Mouse (Mus musculus): ENCODE data around the gene Sema3e. TPM values are rescaled to one million over a fixed set of nuclear protein-coding genes. Genes with fewer than 3 reads are reported as not detected.

The Sema3e gene
- polyA plus RNA-seq, 1 experiment from 2014 or later: 1.3 TPM

DNA sequence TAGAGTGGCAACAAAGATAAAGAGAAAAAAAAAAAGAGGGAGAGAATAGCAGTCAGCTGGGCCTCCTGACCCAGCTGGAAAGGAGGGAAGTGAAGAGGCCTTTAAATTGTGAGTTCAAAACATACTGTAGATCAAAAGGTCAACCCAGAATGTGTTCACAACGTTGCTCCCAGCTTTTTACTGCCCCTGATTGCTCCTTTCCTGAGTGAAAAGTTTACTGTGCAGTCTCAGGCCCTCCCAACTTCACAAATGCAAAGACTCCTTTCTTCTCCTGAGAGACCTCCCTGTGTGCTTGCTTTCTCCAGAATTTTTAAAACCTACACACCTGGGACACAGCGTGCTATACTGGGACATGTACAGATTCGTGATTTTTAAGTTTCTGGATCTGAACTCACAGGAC lies 8.2 kb downstream of the Sema3e start:
- no peaks in the 10 kb centered on the region for H3K36me3 ChIP-seq
- H3K9me3 ChIP-seq: no peaks in the 10 kb centered on the region
- H3K27me3 ChIP-seq (ENCODE audit: insufficient read depth, poor library complexity, severe bottlenecking): no peaks in the 10 kb centered on the region
- no peak overlapping the region for H3K27ac ChIP-seq
- no peaks in the 10 kb centered on the region; the same call in 1 of the 2 replicates for H3K4me1 ChIP-seq
- WGBS: 43% methylated on average over 3 of the region's 3 CpGs
- no peak for DNase-seq (ENCODE audit: low spot score)
- H3K4me3 ChIP-seq: no peak overlapping the region

DNA sequence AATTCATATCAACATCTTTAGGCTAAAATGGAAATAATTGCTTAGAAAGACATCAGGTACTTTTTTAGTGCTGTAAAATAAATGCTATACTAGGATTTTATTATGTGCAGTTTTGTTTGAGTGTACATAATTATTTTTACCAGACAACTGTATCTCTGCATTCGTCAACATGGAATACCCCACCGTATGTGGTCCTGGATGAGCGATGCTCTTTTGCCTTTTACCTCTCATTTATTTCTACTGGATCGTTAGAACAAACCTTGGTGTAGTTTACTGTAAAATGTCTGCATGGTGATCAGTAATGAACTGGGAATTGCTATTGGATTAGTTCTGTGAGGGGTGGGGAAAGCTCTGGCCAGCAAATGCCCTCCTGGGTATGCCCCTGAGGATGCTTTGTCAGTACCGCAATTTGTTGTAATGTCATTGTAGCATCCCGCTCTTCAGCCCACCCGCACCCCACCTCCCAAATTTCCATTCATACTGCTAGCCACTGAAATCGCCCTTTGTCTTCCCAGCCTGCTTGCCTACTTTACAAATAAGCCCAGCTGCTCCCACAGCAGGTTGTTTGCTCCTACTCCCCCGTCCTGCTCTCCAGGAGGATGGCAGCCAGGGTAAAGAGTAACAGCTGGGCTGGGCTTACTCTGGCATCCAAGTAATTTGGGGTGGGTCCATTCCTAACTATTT lies 13.9 kb downstream of the Sema3e start:
- Histone ChIP-seq H3K4me3 (no peak overlapping the region), H3K27me3 (ENCODE audit: insufficient read depth, poor library complexity, severe bottlenecking) (no peaks in the 10 kb centered on the region), H3K9me3 (no peaks in the 10 kb centered on the region), H3K4me1 (no peaks in the 10 kb centered on the region), H3K27ac (no peak overlapping the region), H3K36me3 (no peaks in the 10 kb centered on the region)
- 28% methylated on average over 9 of the region's 9 CpGs for WGBS
- no peak for DNase-seq (ENCODE audit: low spot score)

DNA sequence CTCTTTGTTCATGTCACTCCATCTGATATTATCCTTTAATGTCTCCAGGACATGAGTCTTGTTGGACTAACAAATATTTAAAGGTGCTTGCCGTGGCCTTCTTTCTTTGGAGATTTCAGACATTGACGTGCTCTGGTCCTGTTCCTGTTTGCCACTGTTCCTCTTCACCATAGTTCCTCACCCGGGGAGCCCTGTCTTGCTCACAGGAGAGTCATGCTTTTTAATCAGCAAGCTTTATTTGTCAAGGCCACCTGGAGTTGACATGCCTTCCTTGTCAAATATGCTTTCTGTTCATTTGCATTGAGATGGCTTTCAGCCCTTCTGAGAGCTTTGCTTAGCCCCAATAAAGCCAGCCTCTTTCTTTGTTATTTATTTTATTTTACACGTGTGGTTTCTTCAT lies 15.1 kb downstream of the Sema3e start:
- no peaks in the 10 kb centered on the region for H3K4me1 ChIP-seq
- H3K27ac ChIP-seq: no peak overlapping the region
- no peaks in the 10 kb centered on the region for H3K36me3 ChIP-seq
- no peak overlapping the region for H3K4me3 ChIP-seq
- no peaks in the 10 kb centered on the region for H3K9me3 ChIP-seq
- no peak for DNase-seq (ENCODE audit: low spot score)
- 37% methylated on average over 4 of the region's 4 CpGs for WGBS
- H3K27me3 ChIP-seq (ENCODE audit: insufficient read depth, poor library complexity, severe bottlenecking): no peaks in the 10 kb centered on the region

DNA sequence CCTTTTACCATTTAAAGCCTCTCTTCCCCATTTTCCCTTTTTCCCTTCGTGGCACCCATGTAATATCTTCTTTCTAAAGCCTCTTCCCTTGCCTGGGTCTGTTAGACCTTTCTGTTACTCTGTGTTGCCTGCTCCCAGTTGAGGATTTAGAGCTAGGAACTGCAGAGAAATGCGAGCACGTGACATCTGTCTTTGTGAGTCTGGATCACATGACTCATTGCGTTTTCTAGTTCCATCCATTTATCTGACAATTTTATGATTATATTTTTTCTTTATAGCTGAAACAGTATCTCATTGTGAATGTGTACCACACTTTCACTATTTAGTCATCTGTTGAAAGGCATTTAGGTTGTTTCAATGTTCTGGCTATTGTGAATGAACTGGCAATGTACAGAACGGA lies 18.0 kb downstream of the Sema3e start:
- no peaks in the 10 kb centered on the region for H3K27me3 ChIP-seq (ENCODE audit: insufficient read depth, poor library complexity, severe bottlenecking)
- H3K9me3 ChIP-seq: no peaks in the 10 kb centered on the region
- H3K4me1 ChIP-seq: no peaks in the 10 kb centered on the region
- no peak overlapping the region for H3K27ac ChIP-seq
- no peaks in the 10 kb centered on the region for H3K36me3 ChIP-seq
- DNase-seq (ENCODE audit: low spot score): no peak
- H3K4me3 ChIP-seq: no peak overlapping the region
- WGBS: 83% methylated on average over 5 of the region's 5 CpGs

DNA sequence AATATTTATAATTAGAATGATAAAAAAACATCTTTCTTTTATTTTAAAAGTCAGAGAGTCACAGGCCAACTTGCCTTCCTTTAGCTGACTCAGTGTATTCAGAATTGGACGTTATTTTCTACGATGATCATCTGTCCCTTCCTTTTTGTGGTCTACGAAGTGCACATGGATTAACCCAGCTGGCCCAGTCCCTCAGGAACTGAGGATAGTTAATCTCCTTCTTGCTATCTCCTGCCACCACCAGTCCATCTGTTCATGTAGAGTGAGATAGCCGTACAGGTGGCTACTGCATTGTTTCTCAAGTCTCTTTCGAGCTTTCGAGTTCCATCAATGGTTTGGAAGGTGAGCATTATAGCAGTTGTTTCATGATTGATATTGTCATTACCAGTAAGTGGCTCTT lies 18.9 kb downstream of the Sema3e start:
- H3K4me1 ChIP-seq: no peaks in the 10 kb centered on the region
- WGBS: 85% methylated on average over 6 of the region's 6 CpGs
- no peaks in the 10 kb centered on the region for H3K36me3 ChIP-seq
- H3K27me3 ChIP-seq (ENCODE audit: insufficient read depth, poor library complexity, severe bottlenecking): no peaks in the 10 kb centered on the region
- no peaks in the 10 kb centered on the region for H3K9me3 ChIP-seq
- DNase-seq (ENCODE audit: low spot score): no peak
- no peak overlapping the region for H3K27ac ChIP-seq
- H3K4me3 ChIP-seq: no peak overlapping the region

DNA sequence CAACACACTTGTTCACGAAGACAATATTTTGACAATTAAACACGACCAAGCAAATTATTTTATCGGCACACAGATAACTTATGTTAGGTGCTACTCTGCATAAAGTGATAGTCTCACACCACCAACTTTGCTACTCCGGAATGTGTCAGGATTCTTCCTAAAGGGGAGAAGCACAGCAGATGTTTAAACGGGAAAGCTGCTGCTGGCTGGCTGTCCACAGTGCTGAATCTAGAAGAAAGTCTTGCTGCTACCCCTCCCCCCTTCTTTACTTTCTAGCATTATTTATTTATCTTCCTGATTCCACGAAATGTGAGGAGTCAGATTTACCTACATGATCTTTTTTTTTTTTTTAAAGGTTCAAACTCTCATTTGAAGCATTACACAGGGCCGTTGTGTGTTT lies 23.6 kb downstream of the Sema3e start:
- DNase-seq (ENCODE audit: low spot score): no peak
- no peaks in the 10 kb centered on the region for H3K27me3 ChIP-seq (ENCODE audit: insufficient read depth, poor library complexity, severe bottlenecking)
- no peaks in the 10 kb centered on the region for H3K9me3 ChIP-seq
- H3K27ac ChIP-seq: no peak overlapping the region
- no peaks in the 10 kb centered on the region for H3K36me3 ChIP-seq
- H3K4me3 ChIP-seq: no peak overlapping the region
- 33% methylated on average over 7 of the region's 7 CpGs for WGBS
- H3K4me1 ChIP-seq: no peaks in the 10 kb centered on the region

DNA sequence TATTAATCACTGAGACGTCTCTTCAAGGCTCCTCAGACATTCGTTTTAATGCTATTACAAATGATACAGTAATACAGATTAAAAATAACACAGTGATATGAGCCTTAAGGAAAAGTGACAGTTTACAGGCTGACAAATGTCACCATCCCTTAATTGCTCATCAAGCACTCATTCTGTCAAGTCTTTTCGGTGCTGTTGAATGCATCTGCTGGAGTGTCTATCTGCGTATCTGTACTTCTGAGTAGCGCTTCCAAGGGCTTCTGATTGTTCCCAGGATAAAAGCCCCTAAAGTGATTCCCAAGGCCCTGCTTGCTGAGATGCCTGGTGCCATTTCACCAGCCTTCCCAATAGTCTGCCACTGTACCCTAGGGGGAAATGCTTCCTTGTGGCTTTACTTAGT lies 29.4 kb downstream of the Sema3e start:
- DNase-seq (ENCODE audit: low spot score): no peak
- WGBS: 68% methylated on average over 5 of the region's 5 CpGs

DNA sequence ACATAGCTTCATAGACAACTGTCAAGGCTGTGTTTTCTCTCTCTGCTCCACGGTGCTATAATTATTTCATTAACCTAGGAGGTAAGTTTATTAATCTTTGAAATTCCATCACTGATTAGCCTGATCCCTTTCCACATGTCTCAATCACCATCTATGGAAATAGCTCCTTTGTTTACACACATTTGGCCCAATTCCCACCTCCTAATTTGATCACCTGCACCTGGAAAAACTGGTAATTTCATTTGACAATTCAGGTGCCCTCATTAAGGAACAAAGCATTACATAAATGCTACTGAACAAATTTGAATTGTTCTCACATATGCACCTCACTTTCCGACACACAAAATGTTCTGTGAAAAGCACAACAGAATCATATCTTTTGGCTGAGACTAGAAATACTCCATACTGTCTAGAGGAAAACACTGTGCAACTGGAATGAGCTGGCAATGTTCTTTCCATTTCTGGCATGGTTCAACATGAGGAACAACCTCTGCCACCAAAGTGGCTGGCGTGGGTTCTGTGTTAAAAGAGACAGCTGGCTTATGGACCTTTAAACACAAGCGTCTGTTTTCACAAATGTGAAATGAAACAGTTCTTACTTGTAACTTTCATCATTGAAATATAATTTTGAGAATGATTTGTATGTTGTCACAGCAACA lies 34.9 kb downstream of the Sema3e start:
- Histone ChIP-seq H3K36me3 (no peaks in the 10 kb centered on the region), H3K4me3 (no peak overlapping the region), H3K9me3 (no peaks in the 10 kb centered on the region), H3K27ac (no peak overlapping the region), H3K27me3 (ENCODE audit: insufficient read depth, poor library complexity, severe bottlenecking) (no peaks in the 10 kb centered on the region), H3K4me1 (no peaks in the 10 kb centered on the region)
- no peak for DNase-seq (ENCODE audit: low spot score)
- WGBS: 80% methylated on average over 4 of the region's 4 CpGs

More for the DNA sequence above, 29.4 kb downstream of the Sema3e start:
- Histone ChIP-seq H3K36me3 (no peaks in the 10 kb centered on the region), H3K27me3 (ENCODE audit: insufficient read depth, poor library complexity, severe bottlenecking) (no peaks in the 10 kb centered on the region), H3K27ac (no peak overlapping the region), H3K4me1 (no peaks in the 10 kb centered on the region), H3K4me3 (no peak overlapping the region), H3K9me3 (no peaks in the 10 kb centered on the region)

DNA sequence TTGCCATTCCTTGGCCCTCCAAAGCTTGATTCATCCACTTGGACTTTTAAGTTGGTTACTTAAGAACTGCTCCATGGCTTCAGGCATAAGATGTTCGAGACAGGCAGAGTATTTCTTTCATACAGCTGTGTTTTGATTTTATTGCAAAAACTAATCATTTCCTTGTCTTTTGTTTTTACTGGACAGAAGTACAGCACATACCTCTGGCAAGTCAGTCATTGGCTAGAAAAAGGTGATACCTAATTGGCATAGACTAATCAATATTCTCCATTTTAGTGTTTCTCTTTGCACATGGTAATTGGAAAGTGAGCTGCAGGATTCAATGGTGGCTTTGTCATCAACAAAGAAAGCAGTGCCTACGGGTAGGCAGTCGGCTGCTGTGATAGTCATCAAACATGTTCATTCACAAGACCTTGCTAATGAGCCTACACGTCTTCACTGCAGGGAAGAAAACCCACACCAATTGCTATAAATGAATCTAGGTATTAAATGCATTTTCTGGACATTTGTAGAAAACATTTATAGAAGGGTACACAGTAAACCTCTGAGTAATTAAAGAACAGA lies 37.9 kb downstream of the Sema3e start:
- 71% methylated on average over 4 of the region's 4 CpGs for WGBS
- H3K27ac ChIP-seq: no peak overlapping the region
- no peaks in the 10 kb centered on the region for H3K9me3 ChIP-seq
- no peak for DNase-seq (ENCODE audit: low spot score)
- H3K27me3 ChIP-seq (ENCODE audit: insufficient read depth, poor library complexity, severe bottlenecking): no peaks in the 10 kb centered on the region
- no peaks in the 10 kb centered on the region for H3K36me3 ChIP-seq
- H3K4me1 ChIP-seq: no peaks in the 10 kb centered on the region
- no peak overlapping the region for H3K4me3 ChIP-seq

DNA sequence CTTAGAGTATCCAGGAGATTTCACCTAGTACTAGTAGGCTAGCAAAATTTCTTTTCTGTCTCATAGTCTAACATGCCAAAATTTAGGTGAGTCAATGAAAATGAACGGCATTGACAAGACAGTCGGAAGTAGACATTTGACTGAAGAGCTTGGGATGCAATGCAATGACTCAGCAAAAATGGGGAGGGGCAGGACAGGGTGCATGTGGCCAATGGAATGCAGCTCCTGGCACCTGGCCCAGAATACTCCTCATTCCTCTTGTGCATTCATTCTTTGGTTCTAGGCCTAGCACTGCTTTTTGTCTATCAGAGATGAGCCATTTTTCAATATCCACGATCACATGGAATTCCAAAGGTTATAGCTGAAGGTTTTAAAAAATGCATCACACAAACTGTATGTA lies 48.1 kb downstream of the Sema3e start:
- peak; percentile 75 for DNase-seq (ENCODE audit: low spot score)
- WGBS: 81% methylated on average over 3 of the region's 3 CpGs

DNA sequence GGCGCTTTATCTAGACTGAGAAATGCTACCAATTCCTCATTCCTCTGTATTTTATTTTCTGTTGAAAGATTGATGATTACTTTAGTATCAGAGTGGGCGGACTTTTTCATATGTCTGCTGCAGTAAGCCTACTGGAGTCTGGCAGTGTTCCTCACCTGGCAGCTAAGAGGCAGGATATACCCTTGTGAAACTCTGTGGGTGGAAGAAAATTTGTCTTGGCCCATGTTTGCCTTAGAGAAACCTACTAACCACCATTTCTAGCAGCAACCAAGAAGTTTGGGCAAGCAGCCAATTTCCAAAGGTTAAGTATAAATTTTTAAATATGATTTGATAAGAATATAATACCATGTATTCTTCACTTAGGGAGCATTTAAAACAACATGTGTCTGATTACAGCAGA lies 63.0 kb downstream of the Sema3e start:
- Histone ChIP-seq H3K36me3 (no peaks in the 10 kb centered on the region), H3K9me3 (no peaks in the 10 kb centered on the region), H3K4me1 (0 out of 2 replicates have a peak, but pooled peaks cover 3% of the 10 kb centered on the region), H3K4me3 (no peak overlapping the region), H3K27me3 (ENCODE audit: insufficient read depth, poor library complexity, severe bottlenecking) (no peaks in the 10 kb centered on the region), H3K27ac (no peak overlapping the region)
- WGBS: 70% methylated on average over 2 of the region's 2 CpGs
- no peak for DNase-seq (ENCODE audit: low spot score)

More for the DNA sequence above, 48.1 kb downstream of the Sema3e start:
- Histone ChIP-seq H3K4me1 (no peaks in the 10 kb centered on the region), H3K27me3 (ENCODE audit: insufficient read depth, poor library complexity, severe bottlenecking) (no peaks in the 10 kb centered on the region), H3K36me3 (no peaks in the 10 kb centered on the region), H3K9me3 (no peaks in the 10 kb centered on the region), H3K27ac (no peak overlapping the region), H3K4me3 (no peak overlapping the region)

DNA sequence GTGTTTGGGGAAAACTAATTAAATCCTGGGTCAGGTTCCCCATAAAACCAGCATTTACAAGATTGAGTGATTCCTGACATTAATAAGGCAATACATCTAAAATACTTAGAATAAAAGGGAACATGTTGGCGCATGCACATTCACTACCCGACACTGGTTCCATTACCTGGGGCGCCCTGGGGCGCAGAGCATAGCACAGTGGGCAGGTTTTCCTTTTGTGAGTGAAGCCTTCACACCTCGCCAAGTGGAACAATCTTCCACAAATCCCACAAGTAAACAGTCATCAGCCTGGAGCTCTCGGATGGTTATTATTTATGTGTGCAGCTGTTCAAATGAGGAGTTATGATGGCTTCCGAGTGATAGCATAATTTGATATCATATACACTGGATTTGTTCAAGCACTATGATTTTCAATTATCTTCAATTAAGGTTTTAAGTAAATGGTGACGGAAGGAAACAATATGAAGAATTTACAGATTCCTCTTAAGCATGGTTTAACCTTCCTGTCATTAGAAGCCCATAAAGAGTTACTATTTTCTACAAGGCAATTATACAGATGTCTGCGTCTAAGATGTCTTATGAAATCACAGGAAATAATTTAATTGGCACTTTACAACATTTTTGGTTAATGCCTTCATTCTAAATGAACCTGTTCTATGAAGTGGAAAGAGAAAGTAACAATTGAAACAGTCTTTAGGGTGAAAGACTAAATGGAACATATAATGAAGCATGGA lies 65.0 kb downstream of the Sema3e start:
- 87% methylated on average over 9 of the region's 9 CpGs for WGBS
- no peak for DNase-seq (ENCODE audit: low spot score)
- no peak overlapping the region for H3K27ac ChIP-seq
- H3K9me3 ChIP-seq: no peaks in the 10 kb centered on the region
- H3K4me3 ChIP-seq: no peak overlapping the region
- 0 out of 2 replicates have a peak, but pooled peaks cover 3% of the 10 kb centered on the region for H3K4me1 ChIP-seq
- no peaks in the 10 kb centered on the region for H3K36me3 ChIP-seq
- no peaks in the 10 kb centered on the region for H3K27me3 ChIP-seq (ENCODE audit: insufficient read depth, poor library complexity, severe bottlenecking)

DNA sequence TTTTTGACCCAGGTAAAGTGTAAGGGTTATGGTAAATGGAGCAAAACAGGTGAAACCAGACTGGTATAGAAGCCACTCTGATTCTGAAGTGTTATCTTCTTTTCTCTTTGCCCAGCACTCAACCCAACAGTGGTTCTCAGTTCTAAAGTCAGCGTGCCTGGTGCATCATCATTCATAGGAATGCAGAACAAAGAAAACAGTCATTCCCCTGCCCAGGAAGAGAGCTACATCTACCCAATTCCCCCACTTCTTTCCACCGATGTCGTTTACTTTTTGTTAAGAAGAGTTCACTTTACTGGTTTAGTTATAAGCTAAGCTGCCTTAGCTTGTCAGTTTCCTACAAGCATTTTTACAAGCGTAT lies 65.5 kb downstream of the Sema3e start:
- no peaks in the 10 kb centered on the region for H3K27me3 ChIP-seq (ENCODE audit: insufficient read depth, poor library complexity, severe bottlenecking)
- H3K9me3 ChIP-seq: no peaks in the 10 kb centered on the region
- no peak overlapping the region for H3K4me3 ChIP-seq
- no peak for DNase-seq (ENCODE audit: low spot score)
- no peak overlapping the region for H3K27ac ChIP-seq
- H3K36me3 ChIP-seq: no peaks in the 10 kb centered on the region
- 0 out of 2 replicates have a peak, but pooled peaks cover 3% of the 10 kb centered on the region for H3K4me1 ChIP-seq
- WGBS: 72% methylated on average over 4 of the region's 4 CpGs

All from heart, embryonic 10.5 days (tissue).